Mouse (Mus musculus) mouse embryonic stem cell (cell line): Measurements from ENCODE around the gene Ankrd33.

Experiments
- in situ Hi-C, 2 experiments: fragments of 300-500 bp; cut with MboI; formaldehyde crosslinking; loops; 1 replicate in 1 of 2; 3 replicates in 1 of 2; pipeline ENCODE4 v1.14.3; 2019 to 2020; ENCODE audit warnings: low sequenced_read_pairs in 2 of 2, low pct_unique_long_range_greater_than_20kb in 1 of 2, mixed read lengths in 1 of 2; ENCODE audit not compliant: unreplicated experiment in 1 of 2

Gene Ankrd33

GRCm38 (mm10) chr15:101113176-101113575, 2.4 kb upstream of the Ankrd33 start:
- in situ Hi-C loops, result loop anchor here in 1 of 2 experiments (10.0 kb wide), 1 partner anchor 48 kb away; no protein-coding TSS in a partner anchor

- in situ Hi-C loops, result loop anchor here in 1 of 2 experiments (10.0 kb wide), 1 partner anchor 49 kb away; no protein-coding TSS in a partner anchor
Measured at GRCm38 (mm10) chr15:101113778-101114177, 1.8 kb upstream of the Ankrd33 start.

GRCm38 (mm10) chr15:101118399-101119125, 3.0 kb downstream of the Ankrd33 start:
- in situ Hi-C loops, result loop anchor here in 1 of 2 experiments (10.0 kb wide), 1 partner anchor 54 kb away; no protein-coding TSS in a partner anchor

GRCm38 (mm10) chr15:101121411-101122289, 6.1 kb downstream of the Ankrd33 start:
- in situ Hi-C loops, result no loop called here

GRCm38 (mm10) chr15:101122290-101122589, 6.7 kb downstream of the Ankrd33 start:
- in situ Hi-C loops, result no loop called here

- in situ Hi-C loops, result no loop called here
Measured at GRCm38 (mm10) chr15:101123202-101123601, 7.6 kb downstream of the Ankrd33 start.

GRCm38 (mm10) chr15:101125561-101125960, 10.0 kb downstream of the Ankrd33 start:
- in situ Hi-C loops, result no loop called here

GRCm38 (mm10) chr15:101126876-101127544, 11.5 kb downstream of the Ankrd33 start:
- in situ Hi-C loops, result no loop called here

- in situ Hi-C loops, result no loop called here
Measured at GRCm38 (mm10) chr15:101128181-101129089, 12.9 kb downstream of the Ankrd33 start, which contains the start of gene Acvrl1. Acvrl1 (plus strand) TSS chr15:101128522.

GRCm38 (mm10) chr15:101129412-101129811, 13.9 kb downstream of the Ankrd33 start:
- in situ Hi-C loops, result no loop called here

GRCm38 (mm10) chr15:101131498-101131897, 15.9 kb downstream of the Ankrd33 start:
- in situ Hi-C loops, result no loop called here

GRCm38 (mm10) chr15:101132041-101132440, 16.5 kb downstream of the Ankrd33 start:
- in situ Hi-C loops, result no loop called here

- in situ Hi-C loops, result no loop called here
Measured at GRCm38 (mm10) chr15:101132761-101133160, 17.2 kb downstream of the Ankrd33 start.

- in situ Hi-C loops, result no loop called here
Measured at GRCm38 (mm10) chr15:101133993-101134704, 18.6 kb downstream of the Ankrd33 start.

- in situ Hi-C loops, result no loop called here
Measured at GRCm38 (mm10) chr15:101135405-101135804, 19.9 kb downstream of the Ankrd33 start.

- in situ Hi-C loops, result no loop called here
Measured at GRCm38 (mm10) chr15:101137455-101137854, 21.9 kb downstream of the Ankrd33 start.

GRCm38 (mm10) chr15:101138675-101139074, 23.1 kb downstream of the Ankrd33 start:
- in situ Hi-C loops, result no loop called here
